Mouse (Mus musculus): Measurements from ENCODE around the gene Pmm2.

DNA sequence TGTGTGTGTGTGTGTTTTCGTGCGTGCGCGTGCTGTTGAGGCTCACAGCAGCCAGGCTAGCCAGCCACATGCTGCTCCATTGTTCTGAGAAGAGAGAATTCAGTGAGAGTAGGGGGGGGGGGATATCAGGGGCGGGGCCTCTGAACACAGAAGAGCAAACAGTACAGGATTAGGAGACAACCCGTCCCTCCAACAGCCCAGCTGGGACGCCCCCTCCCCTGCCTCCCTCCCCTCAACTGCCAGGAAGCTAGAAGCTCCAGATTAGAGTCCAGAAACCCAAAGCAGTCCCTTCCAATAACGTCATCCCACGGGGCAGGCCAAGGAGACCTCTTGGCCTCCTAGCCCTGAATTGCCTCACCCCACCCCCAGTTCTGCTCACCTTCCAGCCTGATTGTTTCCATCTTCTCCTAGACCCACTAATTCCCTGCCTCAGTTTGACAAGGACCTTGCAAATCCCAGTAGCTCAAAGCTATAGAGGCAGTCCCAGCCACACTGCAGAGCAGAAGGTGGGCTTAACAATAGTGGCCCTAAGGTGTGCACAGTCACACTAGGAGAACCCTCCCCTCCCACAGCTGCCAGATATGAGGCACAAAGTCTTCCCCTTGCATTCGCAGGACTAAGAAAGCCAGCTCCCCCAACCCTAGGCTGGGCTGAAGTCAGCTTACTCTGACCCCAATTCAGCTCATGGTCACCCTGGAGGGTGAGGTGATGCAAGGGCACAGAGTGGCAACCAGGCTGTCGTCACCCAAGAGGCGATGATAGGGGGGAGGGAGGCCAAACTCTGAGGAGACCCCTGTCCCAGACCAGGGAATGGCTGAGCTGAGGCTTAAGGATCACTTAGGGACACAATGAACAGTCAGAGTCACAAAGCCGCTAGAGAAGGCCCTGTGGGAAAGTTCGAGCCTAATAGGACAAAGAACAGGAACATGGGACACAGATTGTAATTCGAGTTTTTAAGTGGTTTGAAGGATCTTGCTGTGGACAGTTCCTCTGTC, 32.9 kb downstream of the Pmm2 start:
- TF ChIP-seq EP300 (IDR thresholded peaks at IDR 0.05; ENCODE audit: insufficient read depth, low read depth, low read length) (no peak), POLR2A (IDR thresholded peaks at IDR 0.05; ENCODE audit: insufficient read depth, low read length) (no peak), CTCF (IDR thresholded peaks at IDR 0.05; ENCODE audit: low read depth, low read length) (no peak)
